Mouse (Mus musculus) gastrocnemius, adult 18-20 months (tissue): ENCODE measurements around the gene Mpig6b. TPM values are rescaled to one million over a fixed set of nuclear protein-coding genes. Genes with fewer than 3 reads are reported as not detected.
A peak's percentile ranks its signal among the peaks of the same experiment; 100 is the strongest.

ENCODE experiments used
- DNase-seq: peaks from one replicate; pipeline ENCODE4 v3.0.0; 2021; ENCODE audit warnings: low spot score
- long read RNA-seq, 2 experiments: library from polyadenylated mRNA; stranded (forward); transcript quantifications; one replicate each; pipeline ENCODE4 v2.0.0; 2021
- total RNA-seq, 2 experiments: library from RNA; stranded (reverse); gene quantifications; 2 replicates each; pipeline ENCODE4 v1.2.3; 2021

The Mpig6b gene
- total RNA-seq: not detected
- long read RNA-seq, experiment 1: 0 reads
- long read RNA-seq, experiment 2: 0 reads

DNA sequence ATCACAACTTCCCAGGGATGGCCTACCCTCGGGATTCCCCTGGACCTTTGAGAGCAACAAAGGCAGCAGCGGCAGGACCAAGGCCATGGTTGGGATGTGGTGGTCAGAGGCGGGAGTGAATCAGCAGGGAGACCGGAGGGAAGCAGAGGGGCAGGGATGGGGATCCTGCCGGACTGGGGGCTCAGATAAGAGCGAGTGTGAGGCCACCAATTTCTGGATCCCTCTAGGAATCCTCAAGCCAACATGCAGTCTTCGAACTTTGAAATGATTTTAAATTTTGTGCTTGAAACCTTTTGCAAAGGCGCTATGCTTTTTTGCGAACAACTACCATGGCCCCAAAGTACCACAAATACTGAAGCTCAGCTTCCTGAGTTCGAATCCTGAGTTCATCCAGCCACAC is at the start of gene Mpig6b:
TSS of gene Mpig6b (minus strand) at position 101 of the 400 bp plus-strand sequence.
- DNase-seq: no peak

DNA sequence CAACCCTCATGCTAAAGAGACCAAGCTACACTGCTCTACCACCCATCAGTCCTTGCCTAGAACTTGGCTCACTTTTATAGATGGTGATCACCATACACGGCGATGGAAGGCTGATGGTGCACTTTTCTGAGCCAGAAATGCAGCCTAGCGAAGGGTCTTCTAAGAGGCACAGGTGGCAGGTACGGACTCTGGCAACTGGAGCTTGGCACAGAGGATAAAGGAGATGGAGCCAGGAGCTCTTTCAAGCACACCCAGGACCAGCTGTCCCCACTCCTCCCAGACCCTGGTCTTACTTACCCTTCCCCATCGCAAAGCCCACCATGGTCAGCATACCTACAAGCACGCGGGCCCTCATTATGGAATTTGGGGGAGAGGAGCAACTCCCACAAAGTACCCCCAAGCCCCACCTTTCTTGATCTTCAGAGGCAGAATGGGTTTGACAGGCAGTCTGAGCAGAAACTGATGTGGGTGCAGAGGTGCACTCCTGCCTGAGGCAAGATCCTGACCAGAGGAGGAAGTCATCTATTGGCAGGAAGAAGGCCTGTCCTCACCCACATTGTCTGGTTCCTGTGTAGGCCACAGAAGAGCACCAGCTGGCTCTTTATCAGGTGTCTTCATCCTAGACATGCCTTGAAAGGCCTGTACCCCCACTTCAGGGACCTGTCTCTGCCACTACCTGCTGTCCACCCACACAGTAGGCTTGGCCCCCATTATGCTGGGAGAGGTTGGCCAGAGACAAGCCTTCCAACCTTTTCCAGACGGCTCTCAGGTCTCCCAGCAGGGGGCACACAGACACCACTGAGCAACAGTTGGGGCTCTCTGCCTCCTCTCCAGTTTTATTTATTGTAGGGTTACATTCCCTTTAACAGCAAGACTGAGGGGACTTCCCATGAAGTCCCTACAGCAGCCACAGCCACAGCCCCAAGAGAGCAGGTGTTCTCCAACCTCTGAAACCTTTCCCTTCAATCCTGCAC is 49.3 kb upstream of the Mpig6b start, which contains the start of gene Ly6g5b:
TSS of gene Ly6g5b (minus strand) at position 383 of the 974 bp plus-strand sequence.
- DNase-seq: no peak

DNA sequence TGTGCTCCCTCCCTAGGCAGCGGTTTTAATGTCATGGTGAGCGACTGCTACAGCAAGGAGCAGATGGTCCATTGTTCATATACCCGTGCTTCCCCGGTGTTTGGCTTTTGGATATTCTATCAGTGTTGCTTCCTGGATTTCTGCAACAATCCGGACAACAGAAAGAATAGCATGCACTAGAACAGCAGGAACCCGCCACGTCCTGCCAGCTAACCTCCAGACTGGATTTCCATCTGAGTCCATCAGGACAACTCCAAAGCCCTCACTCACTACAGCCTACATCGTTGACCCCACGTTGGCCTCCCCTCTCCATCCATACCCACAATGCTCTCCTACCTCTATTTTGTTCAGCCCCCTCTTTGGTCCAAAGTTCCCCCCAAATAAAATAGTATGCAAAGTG is 45.8 kb upstream of the Mpig6b start:
- no peak for DNase-seq

DNA sequence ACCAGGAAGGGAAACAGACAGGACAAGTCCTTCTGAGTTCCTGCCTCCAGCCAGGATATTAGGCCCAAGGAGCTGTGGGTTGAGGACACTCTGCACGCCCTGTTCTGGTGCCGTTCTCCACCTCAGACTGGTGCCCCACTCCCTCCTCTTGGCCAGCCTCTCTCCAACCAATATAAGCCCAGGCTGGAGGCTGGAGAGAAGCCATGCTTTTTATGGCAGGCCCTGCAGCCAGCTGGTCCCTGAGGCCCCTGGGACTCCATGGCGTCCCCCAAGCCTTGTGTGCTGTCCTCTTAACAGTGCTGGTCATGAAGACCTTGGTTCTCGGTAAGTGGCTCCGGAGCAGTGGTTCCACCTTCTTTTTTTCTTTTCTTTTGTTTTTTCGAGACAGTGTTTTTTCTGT is 42.1 kb upstream of the Mpig6b start, which contains the start of gene Ly6g5c:
TSS of gene Ly6g5c (plus strand) at position 183 of the 400 bp plus-strand sequence.
- DNase-seq: no peak

DNA sequence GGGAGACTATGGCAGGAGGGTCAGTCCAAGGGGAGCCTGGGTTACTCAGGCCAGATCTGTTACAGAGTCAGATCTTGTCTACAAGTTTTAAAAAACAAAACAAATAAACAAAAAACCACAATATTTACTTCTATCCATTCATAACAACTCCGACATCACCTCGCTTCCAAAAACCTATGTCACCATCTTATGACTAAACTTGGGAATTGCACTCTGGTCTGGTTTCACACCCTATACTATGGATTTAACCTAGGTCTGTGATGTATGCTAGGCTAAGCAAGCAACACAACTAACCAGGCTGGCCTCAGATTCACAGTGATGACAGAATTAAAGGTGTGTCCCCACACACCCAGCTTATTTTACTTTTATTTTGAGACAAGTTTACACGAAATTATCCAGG is 40.5 kb upstream of the Mpig6b start:
- DNase-seq: no peak

DNA sequence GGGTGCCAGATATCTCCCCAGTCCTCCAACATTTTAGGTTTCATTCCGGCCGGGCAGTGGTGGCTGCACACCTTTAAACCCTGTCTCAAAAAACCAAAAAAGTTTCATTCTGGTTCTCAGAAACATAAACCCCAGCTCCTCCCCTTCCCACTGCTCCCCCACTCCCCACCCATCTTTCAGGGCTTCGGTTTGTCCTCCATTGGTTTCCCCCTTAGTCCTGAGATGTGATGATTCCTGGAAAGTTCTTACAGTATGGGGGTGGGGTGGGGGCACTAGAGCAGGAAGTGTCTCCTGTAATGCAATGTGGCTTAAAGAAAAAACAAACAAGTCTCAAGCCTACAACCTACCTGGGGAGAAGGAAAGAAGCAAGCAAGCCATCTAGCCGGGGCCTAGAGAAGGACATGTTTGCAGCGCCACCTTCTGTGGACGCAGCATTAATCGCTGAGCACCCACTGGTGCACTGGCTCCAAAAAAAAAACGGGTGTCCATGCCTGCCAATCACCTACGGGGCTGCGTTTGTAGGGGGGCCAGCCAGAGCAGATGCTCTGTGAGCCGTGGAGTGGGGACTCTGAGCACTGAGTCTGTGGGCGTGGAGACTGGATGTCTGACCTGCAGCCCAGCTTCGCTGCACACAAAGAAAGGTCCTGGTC is 39.9 kb upstream of the Mpig6b start:
- DNase-seq: no peak

DNA sequence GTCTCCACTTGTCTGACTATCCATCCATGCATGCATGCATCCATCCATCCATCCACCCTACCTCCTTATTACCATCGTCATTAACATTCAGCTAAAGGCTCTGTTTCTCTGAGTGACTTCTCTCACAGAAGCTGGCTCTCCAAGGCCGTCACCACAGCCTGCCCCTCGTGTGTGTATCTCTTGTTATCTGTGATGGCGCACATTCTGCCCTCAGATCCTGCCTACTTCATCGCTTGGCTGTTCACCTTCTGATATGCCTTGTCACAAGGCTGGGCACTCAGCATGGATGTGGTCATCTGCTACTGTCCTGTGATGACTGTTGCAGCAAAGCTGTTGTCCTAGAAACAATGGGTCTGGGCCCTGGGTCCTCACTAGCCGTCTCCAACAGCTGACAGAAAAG is 38.8 kb upstream of the Mpig6b start:
- DNase-seq: no peak

DNA sequence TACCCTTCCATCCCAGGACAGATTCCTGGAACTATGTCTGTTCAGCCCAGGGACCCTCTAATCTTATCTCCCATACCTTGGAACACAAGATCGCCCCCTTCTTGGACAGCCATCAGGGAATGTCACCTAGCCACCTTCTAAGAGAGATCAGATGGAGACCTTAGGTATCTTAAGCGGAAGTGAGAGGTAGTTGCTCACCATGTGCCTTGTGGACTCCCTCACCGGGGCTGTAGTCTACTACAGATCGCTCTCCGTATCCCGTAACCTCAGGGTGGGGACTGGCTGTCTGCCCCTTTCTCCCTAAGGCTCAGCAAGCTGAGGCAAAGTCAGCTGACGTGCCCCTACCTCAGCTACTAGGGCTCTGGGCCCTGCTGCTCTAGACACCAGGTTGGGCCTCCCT is 38.1 kb upstream of the Mpig6b start:
- no peak for DNase-seq

DNA sequence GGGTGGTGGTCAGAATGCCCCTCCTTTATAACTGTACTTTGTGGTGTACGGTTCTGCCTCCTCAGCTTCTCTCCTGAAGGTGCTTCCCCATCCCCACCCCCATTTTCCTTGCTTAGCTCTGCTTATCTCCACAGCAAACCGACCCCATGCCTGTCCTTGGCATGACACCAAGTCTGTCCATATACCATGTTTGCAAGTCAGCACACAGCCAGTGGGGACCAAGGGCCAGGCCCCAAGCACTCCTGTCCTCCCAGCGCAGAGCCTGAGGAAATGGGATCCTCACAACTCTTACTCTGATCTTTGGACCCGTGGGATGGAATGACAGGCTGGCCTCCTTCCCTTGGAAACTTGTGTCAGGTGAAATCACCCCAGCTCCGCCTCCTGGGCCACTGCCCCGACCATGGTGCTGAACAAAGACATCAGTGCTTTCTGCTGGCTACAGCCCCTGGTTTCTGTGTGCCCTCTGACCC is 37.3 kb upstream of the Mpig6b start:
- peak; percentile 51 for DNase-seq

DNA sequence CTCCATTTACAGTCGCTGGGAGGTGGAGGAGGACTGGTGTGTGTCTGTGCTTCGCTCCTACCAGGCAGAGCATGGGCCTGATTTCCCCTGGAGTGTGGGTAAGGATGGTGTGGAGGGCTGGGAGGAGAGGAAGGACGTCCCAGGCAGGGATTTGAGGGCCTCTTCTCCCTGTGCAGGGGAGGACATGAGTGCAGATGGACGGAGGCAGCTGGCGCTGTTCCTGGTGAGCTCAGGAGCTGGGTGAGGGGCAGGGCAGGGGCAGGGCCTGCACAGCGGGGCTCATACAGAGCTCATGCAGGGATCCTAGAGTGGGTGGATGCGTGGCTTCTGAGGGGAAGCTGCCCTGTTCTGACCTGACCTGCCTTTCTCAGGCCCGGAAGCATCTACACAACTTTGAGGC is 36.3 kb upstream of the Mpig6b start:
- DNase-seq: no peak

DNA sequence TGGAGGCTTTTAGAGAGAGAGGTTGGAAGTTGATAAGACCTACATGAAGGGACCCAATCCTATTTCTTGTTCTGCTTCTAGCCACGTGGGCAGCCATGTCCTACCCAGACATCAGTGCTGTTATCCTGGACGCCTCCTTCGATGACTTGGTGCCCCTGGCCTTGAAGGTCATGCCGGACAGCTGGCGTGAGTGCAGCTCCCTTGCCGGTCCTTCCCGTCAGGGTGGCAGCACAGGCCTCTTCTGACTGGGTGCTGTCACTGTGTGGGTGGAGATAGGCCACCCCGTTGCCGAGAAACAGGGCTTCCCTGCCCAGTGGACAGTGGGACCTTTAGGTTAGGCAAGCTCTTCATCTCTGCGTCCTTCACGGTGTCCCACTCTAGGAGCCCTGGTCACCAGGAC is 35.2 kb upstream of the Mpig6b start:
- no peak for DNase-seq

DNA sequence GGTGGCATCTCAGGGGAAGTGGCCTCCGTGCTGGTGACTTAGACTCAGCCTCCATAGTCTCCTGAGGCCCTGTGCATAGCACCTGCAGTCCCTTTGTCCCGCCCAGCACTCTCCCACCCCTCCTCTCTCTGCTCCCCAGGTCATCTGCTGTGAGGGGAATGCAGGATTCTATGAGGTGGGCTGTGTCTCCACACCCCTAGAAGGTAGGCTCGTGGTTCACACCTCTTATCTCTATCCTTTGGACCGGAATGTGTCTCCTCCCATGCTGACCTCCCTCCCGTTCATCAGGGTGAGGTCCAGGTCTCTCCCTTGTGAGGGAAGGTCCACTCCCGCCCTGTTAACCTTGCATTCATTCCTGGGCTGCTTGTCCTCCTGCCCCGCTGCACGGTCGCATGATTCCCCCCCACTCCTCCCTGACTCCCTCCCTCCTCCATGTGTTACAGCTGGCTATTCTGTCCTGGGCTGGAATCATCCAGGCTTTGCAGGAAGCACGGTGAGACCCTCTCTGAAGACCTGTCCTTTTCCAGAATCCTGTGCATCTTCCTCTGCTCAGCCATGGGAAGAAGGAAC is 34.3 kb upstream of the Mpig6b start:
- no peak for DNase-seq

DNA sequence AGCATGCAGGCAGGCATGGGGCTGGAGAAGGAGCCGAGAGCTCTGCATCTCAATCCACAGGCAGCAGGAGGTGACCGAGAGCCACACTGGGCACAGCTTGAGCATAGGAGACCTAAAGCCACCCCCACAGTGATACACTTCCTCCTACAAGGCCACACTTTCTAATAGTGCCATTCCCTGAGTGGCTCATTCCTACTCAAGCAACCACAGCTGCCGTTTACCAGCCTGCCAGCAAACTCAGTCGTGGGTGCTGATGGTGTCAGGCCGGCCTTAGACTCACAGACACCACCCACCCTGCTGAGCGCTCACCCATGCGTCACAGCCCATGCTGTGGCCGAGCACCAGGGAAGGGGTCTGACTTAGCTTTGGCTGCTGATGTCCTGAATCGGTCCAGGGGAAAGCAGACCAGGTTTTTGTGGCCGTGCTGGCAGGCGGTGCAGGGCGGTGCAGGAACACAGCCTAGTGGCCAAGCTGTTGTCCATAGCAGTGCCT is 31.2 kb upstream of the Mpig6b start:
- DNase-seq: no peak

DNA sequence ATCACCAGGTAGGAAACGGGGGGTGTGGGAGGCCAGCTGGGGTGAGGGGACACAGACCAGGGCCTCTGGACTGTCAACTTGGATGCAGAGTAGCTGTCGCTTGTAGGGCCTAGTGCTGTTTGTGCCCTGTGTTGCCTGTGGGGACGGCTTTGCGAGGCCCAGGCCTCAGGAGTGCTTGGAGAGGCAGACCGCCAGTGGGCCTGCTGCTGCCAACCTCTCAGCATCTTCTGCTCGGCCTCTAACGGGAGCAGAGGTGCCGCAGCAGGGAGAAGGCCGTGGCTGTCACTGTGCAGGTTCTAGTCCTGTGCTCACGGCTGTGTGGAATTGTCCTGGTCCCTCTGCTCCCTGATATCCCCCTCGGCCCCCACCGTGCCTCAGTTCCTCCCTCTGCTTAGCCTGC is 30.6 kb upstream of the Mpig6b start:
- no peak for DNase-seq

DNA sequence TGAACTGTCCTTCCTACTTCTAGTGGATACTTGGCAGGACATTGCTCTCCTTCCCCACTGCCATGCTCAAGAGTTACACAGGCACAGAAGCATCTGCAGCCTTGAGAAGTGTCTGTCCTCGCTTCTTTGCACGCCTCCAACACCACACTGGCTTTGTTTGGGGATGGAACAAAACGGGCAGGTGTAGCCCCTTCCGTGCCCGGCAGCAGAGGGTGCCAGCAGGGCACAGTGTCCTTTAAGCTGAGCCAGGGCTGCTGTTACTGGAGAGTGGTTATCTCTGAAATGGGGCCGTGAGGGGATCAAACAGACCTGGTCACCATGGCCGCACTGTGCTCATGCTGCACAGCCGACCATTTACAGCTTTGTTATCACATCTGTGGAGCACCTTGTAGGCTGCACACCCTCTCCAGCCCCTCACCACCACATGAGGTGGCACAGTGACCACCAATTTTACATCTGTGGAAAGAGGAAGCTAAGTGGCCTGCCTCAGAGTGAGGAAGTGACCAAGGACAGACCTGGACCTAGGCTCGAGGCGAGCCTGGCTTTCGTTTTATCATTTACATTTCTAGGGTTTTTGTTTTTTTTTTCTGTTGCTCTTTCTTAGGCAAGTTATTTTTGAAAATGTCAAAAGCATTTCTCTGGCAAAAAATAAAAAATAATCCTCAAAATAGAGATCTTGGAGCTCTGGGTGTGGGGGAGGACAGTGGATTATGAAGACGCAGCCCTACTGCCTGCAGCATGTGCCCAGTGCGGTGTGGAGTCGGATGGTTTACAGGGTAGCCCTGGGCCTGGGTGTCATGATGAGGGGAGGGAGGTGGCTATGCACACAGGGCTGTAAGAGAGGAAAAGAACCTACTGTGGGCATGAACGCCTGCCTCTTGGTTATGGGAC is 28.7 kb upstream of the Mpig6b start:
- no peak for DNase-seq

DNA sequence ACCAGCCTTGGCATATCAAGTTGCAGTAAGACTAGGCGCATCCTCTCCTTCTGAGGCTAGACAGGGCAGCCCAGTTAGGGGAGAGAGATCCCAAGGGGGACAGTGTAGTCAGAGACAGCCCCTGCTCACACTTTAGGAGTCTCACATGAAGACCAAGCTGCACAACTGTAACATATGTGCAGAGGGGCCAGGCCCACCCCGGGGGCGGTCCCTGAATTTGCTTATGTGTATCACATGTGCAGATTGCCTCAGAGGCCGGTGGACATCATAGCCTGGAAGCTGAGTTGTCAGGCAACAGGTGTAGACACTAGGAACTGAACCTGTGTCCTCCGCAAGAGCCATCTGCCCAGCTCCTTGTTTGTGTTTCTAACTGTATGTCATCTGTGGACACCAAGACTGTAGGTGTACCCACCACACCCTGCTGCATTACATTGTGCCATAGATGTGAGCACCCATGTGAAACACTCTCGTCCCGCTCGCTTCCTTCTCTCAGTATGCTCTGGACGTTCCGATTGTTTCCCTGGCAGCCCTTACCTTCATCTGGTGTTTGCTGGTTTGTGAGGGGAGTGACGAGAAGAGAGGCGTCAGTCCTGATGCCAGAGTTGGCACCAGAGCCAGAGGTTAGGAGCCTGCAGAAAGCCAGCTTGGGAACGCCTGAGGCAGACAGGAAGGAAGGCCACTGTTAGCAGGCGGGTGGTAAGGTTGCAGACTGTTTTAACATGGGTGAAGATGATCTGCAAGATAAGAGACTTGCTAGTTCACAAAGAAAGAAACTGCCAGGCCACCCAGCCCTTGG is 26.6 kb upstream of the Mpig6b start:
- DNase-seq: no peak

DNA sequence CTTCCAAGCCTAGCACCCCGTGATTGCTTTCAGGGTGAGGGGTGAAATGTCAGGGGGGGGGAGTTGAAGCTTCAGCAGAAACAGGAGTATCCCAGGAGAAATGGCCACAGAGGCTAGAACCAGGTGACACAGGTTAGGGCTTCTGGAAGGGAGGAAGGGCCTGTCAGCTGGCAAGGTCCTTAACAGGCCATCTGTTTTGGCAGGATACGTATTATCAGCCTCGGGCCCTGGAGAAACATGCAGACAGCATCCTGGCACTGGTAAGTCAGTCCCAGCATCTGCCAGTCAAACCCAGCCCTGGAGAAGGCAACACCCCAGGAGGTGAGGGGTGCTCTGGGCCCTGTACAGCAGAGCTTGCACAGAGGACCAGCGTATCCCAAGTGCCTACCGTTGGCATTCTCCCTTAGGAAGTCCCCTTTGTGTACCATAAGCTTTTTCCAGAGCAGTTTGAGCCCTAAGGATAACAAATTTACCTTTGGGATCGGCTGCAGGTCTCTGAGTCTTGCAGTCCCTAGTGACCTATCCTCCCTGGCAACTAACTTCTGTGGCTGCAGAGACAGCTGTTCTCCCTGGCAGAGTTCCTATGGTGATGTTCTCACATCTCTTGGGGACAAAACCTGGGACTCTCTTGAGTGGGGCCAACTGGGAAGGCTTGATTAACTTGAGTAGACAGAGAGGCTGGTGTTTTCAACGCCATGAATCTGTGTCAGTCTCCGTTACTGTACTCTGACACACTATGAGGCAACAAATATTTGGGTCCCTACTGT is 24.4 kb upstream of the Mpig6b start:
- peak; percentile 69 for DNase-seq

DNA sequence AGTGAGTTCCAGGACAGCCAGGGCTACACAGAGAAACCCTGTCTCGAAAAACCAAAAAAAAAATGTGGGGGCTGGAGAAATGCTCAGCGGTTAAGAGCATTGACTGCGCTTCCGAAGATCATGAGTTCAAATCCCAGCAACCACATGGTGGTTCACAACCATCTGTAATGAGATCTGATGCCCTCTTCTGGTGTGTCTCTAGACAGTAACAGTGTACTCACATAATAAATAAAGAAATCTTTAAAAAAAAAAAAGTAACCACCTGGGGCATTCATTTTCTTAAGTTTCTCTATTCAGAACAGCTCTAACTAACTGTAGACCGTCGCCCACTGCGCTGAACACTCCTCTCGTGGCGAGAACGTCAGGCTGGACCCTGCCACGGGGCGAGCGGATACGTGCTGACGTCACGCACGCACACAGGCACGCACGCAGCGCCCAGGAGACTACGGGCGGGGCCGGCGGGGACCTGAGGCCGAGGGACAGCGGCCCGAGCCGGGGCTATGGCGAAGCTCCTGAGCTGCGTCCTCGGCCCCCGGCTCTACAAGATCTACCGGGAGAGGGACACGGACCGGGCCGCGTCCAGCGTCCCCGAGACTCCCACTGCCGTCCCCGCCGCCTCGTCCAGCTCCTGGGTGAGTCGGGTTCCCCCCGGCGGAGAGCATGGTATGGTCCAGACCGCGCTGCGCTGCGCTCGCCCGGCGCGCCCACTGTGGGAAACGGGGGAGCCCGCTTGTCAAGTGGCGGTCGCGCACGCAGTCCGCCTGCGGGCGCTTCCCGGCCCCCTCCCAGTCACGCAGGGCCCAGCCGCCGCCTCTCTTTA is 23.1 kb upstream of the Mpig6b start, which contains the start of gene Abhd16a:
TSS of gene Abhd16a (plus strand) at position 439 of the 820 bp plus-strand sequence.
- peak; percentile 94 for DNase-seq
